Mouse (Mus musculus): ENCODE results near the gene Prom2.

GRCm38 (mm10) chr2:127573322-127573721 is 32.1 kb upstream of the Prom2 start:
- TF ChIP-seq CTCF (IDR thresholded peaks at IDR 0.05; ENCODE audit: control insufficient read depth, insufficient read depth, insufficient replicate concordance, low read depth, low read length) (no peak), POLR2A (IDR thresholded peaks at IDR 0.05; ENCODE audit: control insufficient read depth, low read depth, low read length) (no peak)

Data from testis, adult 2 months (tissue).